In the genomic region with DNA sequence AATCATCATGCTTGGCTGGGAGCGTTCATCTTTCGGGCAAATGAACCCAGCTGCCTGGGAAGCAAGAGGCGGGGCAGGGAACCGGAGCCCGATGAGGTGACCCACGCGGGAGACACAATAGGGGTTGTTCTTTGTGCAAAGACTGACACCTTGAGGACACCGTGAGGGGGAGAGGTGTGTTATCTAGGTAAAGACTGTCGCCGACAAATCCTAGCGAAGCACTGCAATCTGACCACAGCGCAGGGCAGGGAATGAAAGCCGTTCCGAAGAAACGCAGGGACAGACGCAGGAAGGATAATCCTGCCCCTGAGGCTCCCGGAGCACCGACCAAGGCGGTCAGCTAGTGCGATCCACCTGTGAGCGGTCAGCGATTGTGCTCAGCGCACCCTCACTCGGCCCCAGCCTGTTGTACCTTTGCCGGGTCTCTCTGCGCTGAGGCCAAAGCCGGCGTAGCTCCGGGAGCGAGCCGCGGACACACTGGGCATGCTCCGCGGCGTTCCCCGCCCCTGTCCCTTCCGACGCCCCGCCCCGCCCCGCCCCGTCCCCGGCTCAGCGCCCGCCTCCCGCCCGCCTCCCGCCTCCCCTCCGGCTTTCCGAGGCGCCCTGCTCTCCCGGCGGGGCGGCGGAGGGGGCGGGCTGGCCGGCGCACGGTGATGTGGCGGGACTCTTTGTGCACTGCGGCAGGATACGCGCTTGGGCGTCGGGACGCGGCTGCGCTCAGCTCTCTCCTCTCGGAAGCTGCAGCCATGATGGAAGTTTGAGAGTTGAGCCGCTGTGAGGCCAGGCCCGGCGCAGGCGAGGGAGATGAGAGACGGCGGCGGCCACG, we compare ENCODE assay signal across 8 mouse cellular contexts. TPM values are rescaled to one million over a fixed set of nuclear protein-coding genes. Genes with fewer than 3 reads are reported as not detected.
DNase-seq lines count a peak whose midpoint lies in the region; ATAC-seq lines count a peak whose summit lies in the region.

A gene (plus strand): TSS at position 598 of the 826 bp plus-strand sequence.

- peak; percentile 49 for ATAC-seq in inflammation-experienced regulatory T-cells, adult 6 months
- ATAC-seq in megakaryocyte progenitor cell, adult 5-6 weeks (replicated peaks; ENCODE audit: poor library complexity) = peak; percentile 63

- DNase-seq in adrenal gland, adult 18-20 months (ENCODE audit: low spot score in 2 of 2) = peak; percentile 98 to 99
- DNase-seq in embryo, embryonic 10.5 days (ENCODE audit: low spot score) = peak; percentile 94
- peak; percentile 97 for DNase-seq in gastrocnemius, postnatal 14 days
- peak; percentile 95 to 99 for DNase-seq in left cerebral cortex, postnatal 10 days (ENCODE audit: extremely low spot score in 1 of 2, low spot score in 2 of 2)
- peak; percentile 97 to 98 for DNase-seq in right cerebral cortex, postnatal 10 days (ENCODE audit: low spot score in 2 of 2)
- peak; percentile 96 for DNase-seq in urinary bladder, postnatal 14 days (ENCODE audit: low spot score)

- intact Hi-C loops in gastrocnemius, postnatal 14 days (cut with DNase I; ENCODE audit: low total_unique reads) = loop anchor here (10.0 kb wide), 1 partner anchor 198 kb away; no protein-coding TSS in a partner anchor
- intact Hi-C loops in left cerebral cortex, postnatal 10 days (cut with DNase I) = loop anchor here (2.0 to 10.0 kb wide), 5 partner anchors 44 to 608 kb away; no protein-coding TSS in a partner anchor

RNA-seq across cellular contexts. Expression of the gene that starts here (rescaled TPM):
- total RNA-seq in adrenal gland, adult 18-20 months (2021) = 10 to 100 TPM; 69.0 to 74.2 TPM
- total RNA-seq in gastrocnemius, postnatal 14 days (2021) = 10 to 100 TPM; 34.9 to 39.9 TPM
- polyA plus RNA-seq in inflammation-experienced regulatory T-cells, adult 6 months (2017; shearing (Covaris generic)) = 10 to 100 TPM; 13.6 to 17.2 (median 16.0) TPM
- 100 to 1,000 TPM; 156 to 162 TPM for total RNA-seq in left cerebral cortex, postnatal 10 days (2021)
- total RNA-seq in megakaryocyte progenitor cell, adult 5-6 weeks (2015) = 97.4 and 97.8 TPM in 2 replicates
- total RNA-seq in megakaryocyte progenitor cell, adult 5-6 weeks (2017) = 92.9 and 97.4 TPM in 2 replicates

Comparison
In these comparisons a context has a peak if more than half of its experiments do, and no peak if none do; other contexts are left out.
1. Peak in every context shown above with its lines: DNase-seq and ATAC-seq.